Mouse (Mus musculus): ENCODE measurements at regions not wholly inside any gene's neighbourhood (a gene's known extent, or its start where the extent isn't known, plus 50 kb on each side); places are given as distances from the start of the nearest gene placed in this dataset.

DNA sequence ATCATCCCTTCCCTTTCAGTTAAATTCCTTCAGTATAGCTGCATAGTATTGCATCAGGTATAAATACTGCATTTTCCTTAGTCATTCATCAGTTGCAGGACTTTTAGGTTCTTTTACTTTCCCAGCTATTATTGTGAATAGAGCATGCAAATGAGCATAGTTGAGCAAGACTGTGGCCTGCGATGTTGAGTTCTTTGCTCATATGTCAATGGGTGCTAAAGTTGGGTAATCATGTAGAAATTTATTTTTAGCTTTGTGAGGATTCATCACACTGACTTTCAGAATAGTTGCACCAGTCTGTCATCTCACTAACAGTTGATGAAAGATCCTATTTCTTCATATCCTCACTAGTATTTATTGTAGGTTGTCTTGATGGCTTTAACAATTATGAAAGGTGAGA is 380.3 kb upstream of the Arrdc3 start:
- DNase-seq (ENCODE audit: low read depth, low spot score) = no peak

DNA sequence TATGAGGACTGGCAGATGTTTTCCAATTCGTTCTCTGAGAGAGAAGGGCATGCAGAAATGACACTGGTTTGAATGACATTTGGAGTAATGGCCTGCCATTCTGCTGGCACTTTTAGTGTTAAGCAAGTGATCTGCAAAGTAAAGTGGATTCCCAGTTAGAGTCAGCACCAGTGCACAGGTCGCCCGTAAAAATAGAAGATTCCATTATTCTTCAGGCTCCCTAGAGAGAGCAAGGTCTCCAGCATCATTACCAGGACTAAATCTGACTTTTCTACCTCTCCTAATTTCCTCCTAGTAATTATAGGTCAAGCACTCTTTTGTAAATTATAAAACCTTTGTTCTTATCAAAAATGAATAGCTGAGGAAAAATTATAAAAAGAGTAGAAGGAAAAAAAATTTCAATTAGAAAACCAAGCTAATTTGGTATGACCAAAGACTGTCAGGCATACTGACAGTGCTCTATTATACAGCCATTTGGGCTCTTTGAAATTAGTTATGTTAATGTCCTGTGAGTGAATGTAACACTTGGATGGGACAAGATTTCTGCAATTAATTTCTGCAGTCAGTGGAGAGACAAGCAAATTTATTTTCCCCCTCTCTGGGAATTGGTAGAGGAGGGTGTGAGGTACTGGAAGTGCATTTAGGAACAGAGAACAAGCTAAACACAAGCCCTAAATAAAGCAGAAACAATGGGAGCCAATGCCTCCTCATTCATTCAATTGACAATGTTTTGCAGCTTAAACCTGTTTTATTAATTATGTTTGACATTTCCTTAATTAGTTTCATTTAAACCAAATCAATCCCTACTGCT is 368.8 kb upstream of the Arrdc3 start:
- DNase-seq (ENCODE audit: low read depth, low spot score) = no peak

DNA sequence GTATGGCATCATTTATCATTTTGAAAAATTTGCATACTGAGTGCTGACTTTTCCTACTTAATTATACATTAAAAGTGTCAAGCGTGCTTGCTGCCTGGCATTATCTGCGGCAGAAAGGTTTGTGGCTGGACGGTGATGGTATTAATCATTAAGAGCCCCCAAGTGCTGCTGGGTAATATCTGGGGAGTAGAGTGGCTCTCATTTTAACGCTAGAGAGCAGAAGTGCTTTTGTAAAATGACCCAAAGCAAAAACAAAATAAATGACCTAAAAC is 368.3 kb upstream of the Arrdc3 start:
- no peak for DNase-seq (ENCODE audit: low read depth, low spot score)

DNA sequence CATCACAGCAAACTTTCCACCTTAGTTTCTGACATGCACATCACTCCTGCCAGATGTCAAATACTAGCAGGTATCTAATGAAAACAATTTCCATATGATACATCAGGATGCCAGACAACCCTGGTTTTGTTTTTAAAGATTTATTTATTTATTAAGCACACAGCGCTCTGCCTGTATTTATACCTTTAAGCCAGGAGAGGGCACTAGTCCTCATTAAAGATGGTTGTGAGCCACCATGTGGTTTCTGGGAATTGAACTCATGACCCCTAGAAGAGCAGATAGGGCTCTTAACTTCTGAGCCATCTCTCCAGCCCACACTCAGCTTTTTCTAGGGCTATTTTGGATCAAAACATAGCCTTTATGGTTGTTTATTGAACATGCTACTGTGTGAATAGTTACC is 364.3 kb upstream of the Arrdc3 start:
- DNase-seq (ENCODE audit: low read depth, low spot score) = no peak

DNA sequence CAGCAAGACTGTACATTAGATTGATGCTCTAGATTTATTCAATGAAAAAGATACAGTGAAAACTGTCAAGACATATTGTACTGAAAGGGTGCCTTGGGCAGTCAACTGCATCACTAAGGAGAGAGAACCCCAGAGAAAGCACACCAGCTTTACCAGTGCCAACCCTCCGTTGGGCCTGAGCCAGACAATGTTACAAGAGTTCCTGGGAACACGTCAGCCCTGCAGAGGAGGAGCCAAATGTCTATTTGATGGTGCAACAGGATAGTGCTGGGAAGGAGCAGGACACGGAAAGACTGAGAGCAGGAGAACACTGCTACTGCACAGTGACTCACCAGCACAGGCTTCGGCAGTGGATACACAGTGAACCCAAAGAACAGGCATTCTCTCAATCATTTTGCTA is 363.4 kb upstream of the Arrdc3 start:
- no peak for DNase-seq (ENCODE audit: low read depth, low spot score)

DNA sequence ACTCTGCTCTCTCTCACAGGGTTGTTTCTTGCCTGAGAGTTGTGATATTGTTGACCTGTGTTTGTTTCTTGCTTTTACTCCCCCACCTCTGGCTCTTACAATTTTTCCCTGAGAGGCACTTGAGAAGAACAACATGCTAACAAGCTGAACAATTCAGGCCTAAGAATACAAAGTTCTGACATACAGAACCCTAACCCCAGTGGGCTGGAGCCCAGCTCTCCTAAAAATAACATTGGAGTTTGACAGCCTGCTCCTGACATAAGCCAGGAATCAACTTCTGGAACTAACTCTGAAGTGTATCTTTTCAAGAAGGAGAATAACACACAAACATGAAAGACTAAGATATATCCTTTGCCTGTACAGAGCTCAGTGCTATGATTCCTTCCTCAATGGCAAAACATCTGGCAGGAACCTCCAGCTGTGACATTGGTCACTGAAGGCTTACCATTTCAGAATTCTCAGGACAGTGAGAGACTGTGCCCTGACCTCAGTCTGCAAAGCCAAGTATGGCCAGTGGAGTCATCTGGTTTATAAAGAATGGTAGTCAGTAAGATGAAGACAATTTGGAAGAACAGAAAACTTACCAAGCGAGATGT is 347.3 kb upstream of the Arrdc3 start:
- DNase-seq (ENCODE audit: low read depth, low spot score) = no peak

DNA sequence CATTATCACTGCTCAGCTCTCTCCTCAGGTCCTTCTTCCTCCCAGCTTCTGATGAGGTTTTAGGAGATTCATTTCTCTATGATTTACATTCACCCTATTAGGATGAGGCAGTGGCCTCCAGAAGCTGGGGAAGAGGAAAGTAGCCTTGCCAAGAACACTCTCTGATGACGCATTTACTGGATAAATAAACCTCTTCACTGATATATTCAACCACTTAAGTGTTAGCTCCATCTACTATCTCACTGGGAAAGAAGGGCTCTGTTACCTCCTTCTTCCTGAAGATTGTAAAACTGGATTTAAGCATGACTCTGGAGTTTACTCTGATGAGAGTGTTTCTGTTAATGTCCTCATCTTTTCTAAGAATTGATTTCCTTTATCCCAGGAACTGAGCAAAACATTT is 338.2 kb upstream of the Arrdc3 start:
- no peak for DNase-seq (ENCODE audit: low read depth, low spot score)

DNA sequence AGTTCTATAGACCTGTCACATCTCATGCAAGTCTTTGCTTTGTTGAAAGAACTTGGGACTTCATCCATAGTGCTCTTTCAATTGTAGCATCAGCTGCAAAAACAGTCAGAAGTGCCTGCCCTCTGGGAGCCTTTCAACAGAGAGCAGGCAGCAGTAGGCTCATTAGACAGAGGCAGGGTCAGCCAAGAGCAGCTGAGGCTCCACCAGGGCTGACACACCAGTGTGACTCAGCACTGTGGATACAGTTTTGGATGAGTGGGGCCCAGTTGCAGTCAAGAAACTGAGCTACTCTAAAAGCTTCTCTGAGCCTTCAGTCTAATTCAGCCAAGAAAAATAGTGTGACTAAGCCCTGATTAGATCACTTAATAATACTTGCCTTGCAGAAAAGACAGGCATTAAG is 326.0 kb upstream of the Arrdc3 start:
- peak; percentile 0 for DNase-seq (ENCODE audit: low read depth, low spot score)

Measured in telencephalon, adult 2 months (tissue).